Mouse (Mus musculus) brain, embryonic 14.5 days (tissue): ENCODE data around the gene 0610030E20Rik.

Source experiments
- CTCF ChIP-seq: fragments of 200-500 bp; IDR thresholded peaks from 2 replicates; pipeline ENCODE4 v1.5.1; 2012; ENCODE audit warnings: inconsistent platforms, mild to moderate bottlenecking, moderate library complexity, borderline replicate concordance; ENCODE audit not compliant: insufficient read depth, insufficient read length; ENCODE audit errors: extremely low read depth
- POLR2A ChIP-seq: fragments of 200-500 bp; IDR thresholded peaks from 2 replicates; pipeline ENCODE4 v1.6.1; 2012; ENCODE audit warnings: mild to moderate bottlenecking, inconsistent platforms, borderline replicate concordance; ENCODE audit not compliant: poor library complexity, insufficient read depth, insufficient read length, severe bottlenecking; ENCODE audit errors: extremely low read depth

GRCm38 (mm10) chr6:72346261-72346660 is 856 bp upstream of the 0610030E20Rik start:
- no peak for TF ChIP-seq CTCF
- no peak for TF ChIP-seq POLR2A
